Mouse (Mus musculus) hindbrain, embryonic 11.5 days (tissue): ENCODE measurements around the gene Il20ra. TPM values are rescaled to one million over a fixed set of nuclear protein-coding genes. Genes with fewer than 3 reads are reported as not detected.

Experiments
- ATAC-seq: fragments of 200-750 bp; cut with Nextera tagmentation; 2 replicates; pipeline ENCODE4 v1.8.0; 2017; ENCODE audit warnings: mild to moderate bottlenecking, moderate TSS enrichment, moderate library complexity; ENCODE audit not compliant: low FRiP score
- DNase-seq: peaks from one replicate; pipeline ENCODE4 v3.0.0-alpha.2; 2015; ENCODE audit warnings: low spot score
- H3K27ac ChIP-seq: fragments of 300-500 bp; sonication (generic); 2 replicates; pipeline ENCODE4 v1.5.1; 2014; ENCODE audit warnings: mild to moderate bottlenecking, low read depth, low read length
- H3K27me3 ChIP-seq: fragments of 300-500 bp; sonication (generic); 2 replicates; pipeline ENCODE4 v1.6.1; 2014; ENCODE audit warnings: mild to moderate bottlenecking, low read length, moderate library complexity, mixed read lengths; ENCODE audit not compliant: control insufficient read depth, insufficient read depth
- H3K36me3 ChIP-seq: fragments of 300-500 bp; sonication (generic); 2 replicates; pipeline ENCODE4 v1.6.1; 2014; ENCODE audit warnings: mild to moderate bottlenecking, low read length, moderate library complexity, mixed read lengths; ENCODE audit not compliant: control insufficient read depth, insufficient read depth
- H3K4me1 ChIP-seq: fragments of 300-500 bp; sonication (generic); replicated peaks from 2 replicates; pipeline ENCODE4 v1.6.1; 2014; ENCODE audit warnings: low read length, mixed read lengths; ENCODE audit not compliant: control insufficient read depth, insufficient read depth
- H3K4me2 ChIP-seq: fragments of 300-500 bp; sonication (generic); replicated peaks from 2 replicates; pipeline ENCODE4 v1.6.1; 2014; ENCODE audit warnings: mild to moderate bottlenecking, low read depth, low read length
- H3K4me3 ChIP-seq: fragments of 300-500 bp; sonication (generic); 2 replicates; pipeline ENCODE4 v1.5.1; 2014; ENCODE audit warnings: low read depth, low read length
- H3K9ac ChIP-seq: fragments of 300-500 bp; sonication (generic); 2 replicates; pipeline ENCODE4 v1.6.1; 2014; ENCODE audit warnings: low read depth, low read length
- H3K9me3 ChIP-seq: fragments of 300-500 bp; sonication (generic); 2 replicates; pipeline ENCODE4 v1.6.1; 2016; ENCODE audit warnings: low read length; ENCODE audit not compliant: control insufficient read depth
- WGBS: fragments of 180-500 bp; shearing (Covaris S2); extraction: QIAGEN DNeasy Blood & Tissue Kit; methylation state at CpG from one replicate; pipeline ENCODE4 v1.1.7; 2014; 5-methylcytosine and 5-hydroxymethylcytosine counted together
- polyA plus RNA-seq: library from polyadenylated mRNA; unstranded; fragments of >200 nt; fragmentation: Nextera tagmentation; extraction: Ambion mirVana; gene quantifications from 2 replicates; pipeline ENCODE4 v1.2.1, GENCODE M21; 2014

Il20ra gene
- 0.08 TPM in 1 of 2 replicates, not detected in the other for polyA plus RNA-seq

DNA sequence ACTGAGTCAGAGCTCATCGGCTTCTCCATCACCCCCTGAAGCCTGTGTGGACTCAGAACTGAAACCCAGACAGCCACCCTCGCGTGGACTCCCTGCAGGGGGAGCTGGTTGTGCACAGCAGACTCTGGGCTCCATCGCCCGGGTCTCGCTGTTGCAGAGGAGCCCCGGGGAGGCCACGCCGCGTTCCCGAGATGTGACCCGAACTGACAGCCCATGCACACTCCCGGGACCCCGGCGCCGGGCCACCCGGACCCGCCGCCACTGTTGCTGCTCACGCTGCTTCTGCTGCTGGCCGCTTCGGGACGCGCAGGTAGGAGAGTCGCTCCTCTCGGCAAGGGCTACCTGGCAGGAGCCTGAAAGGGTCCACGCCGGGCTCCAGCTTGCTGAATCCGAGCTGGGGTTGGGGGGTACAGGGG, at the start of gene Il20ra:
Il20ra (plus strand) TSS at position 150 of the 416 bp plus-strand sequence.
- no peaks in the 10 kb centered on the region for H3K4me1 ChIP-seq
- peak within 1 kb of the TSS; percentile 38 for H3K4me3 ChIP-seq
- no peaks in the 10 kb centered on the region for H3K36me3 ChIP-seq
- H3K27ac ChIP-seq: no peak within 1 kb of the TSS
- peak within 1 kb of the TSS; percentile 85 for H3K4me2 ChIP-seq
- 0 out of 2 replicates have a peak within 1 kb of the TSS, but pooled peaks have one; percentile 24 for H3K9ac ChIP-seq
- H3K27me3 ChIP-seq: peaks cover 4% of the 10 kb centered on the region; the same call in 1 of the 2 replicates
- WGBS: 3% methylated on average over 29 of the region's 29 CpGs
- peak; percentile 66 for DNase-seq
- ATAC-seq: 0 out of 2 replicates have a peak, but pooled peaks have one; percentile 38
- H3K9me3 ChIP-seq: no peaks in the 10 kb centered on the region

DNA sequence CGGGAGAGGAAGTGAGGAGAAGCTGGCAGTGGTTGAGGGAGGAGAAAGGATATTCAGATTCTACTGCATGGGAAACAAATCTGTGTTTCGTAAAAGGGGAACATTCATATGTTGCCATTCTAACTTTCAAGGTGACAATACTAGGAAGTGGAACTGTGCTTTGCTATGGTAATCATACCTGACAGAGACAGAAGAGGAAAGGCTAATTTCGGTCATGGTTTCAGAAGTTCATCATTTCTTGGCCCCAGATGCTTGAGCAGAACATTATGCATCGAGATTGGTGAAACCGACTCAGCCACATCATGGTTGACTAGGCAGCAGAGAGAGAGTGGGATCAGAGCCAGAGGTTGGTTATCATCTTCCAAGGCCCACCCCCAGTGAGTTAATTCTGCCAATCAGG, 43.4 kb upstream of the Il20ra start:
- H3K4me1 ChIP-seq: no peaks in the 10 kb centered on the region
- no peak for DNase-seq
- H3K9me3 ChIP-seq: no peaks in the 10 kb centered on the region
- 92% methylated on average over 5 of the region's 5 CpGs for WGBS
- no peak overlapping the region for H3K4me2 ChIP-seq
- ATAC-seq: no peak
- H3K27ac ChIP-seq: no peak overlapping the region
- H3K27me3 ChIP-seq: no peaks in the 10 kb centered on the region
- H3K4me3 ChIP-seq: no peak overlapping the region
- no peak overlapping the region for H3K9ac ChIP-seq
- H3K36me3 ChIP-seq: no peaks in the 10 kb centered on the region

DNA sequence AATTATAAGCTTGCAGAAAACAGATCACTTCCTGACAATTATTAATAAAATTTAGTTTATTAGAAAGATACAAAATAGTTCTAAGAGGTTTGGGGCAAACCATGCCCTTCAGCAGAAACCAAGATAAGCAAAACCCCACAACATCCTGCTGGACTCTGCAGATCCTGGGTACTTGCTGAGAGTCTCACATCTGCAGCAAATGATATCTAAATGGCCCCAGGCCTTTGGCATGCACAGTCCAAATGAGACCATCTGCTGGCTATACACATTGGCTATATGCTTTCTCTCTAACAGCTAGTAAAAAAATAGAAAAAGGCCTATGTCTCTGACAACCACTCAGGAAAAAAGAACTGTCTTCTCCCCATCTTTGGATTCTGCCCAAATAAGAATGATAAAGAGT, 40.4 kb upstream of the Il20ra start:
- ATAC-seq (no peak), DNase-seq (no peak)
- no peaks in the 10 kb centered on the region for H3K27me3 ChIP-seq
- H3K36me3 ChIP-seq: no peaks in the 10 kb centered on the region
- no peak overlapping the region for H3K9ac ChIP-seq
- H3K27ac ChIP-seq: no peak overlapping the region
- no peak overlapping the region for H3K4me3 ChIP-seq
- no peaks in the 10 kb centered on the region for H3K4me1 ChIP-seq
- no peak overlapping the region for H3K4me2 ChIP-seq
- H3K9me3 ChIP-seq: no peaks in the 10 kb centered on the region

DNA sequence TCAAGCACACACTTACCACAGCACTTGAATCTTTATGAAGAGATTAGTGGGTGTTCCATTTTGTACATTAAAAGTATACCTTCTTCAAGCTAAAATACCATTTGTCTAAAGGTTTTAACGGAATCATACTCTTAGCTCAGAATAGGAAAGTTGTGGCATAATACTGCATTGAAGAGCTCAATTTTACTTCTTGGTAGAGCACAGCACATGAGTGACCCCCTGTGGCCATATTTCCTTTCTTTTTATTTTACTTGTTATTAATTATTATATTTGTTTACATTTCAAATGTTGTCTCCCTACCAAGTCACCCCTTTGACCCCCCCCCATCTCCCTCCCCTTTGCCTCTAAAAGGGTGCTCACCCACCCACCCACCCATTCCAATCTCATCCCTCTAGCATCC, 39.2 kb upstream of the Il20ra start:
- no peak for ATAC-seq

DNA sequence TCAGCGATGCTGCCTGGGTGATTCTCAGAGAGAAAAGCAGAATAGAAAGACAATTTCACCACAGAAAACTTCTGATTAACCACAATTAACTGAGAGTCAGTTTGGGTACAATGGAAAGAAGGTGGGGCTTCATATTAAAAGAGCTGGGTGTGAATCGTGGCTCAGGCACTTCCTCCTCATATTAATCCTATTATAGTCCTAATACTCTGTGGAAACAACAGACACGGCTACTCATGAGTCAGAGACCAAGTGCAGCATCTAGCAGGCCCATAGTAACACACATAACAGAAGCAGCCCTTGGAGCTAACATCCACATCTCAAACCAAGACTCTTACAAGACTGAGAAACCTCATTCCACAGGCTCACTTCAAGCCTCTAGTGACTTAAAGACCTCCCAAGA, 24.7 kb upstream of the Il20ra start:
- H3K4me2 ChIP-seq: no peak overlapping the region
- no peak overlapping the region for H3K9ac ChIP-seq
- no peaks in the 10 kb centered on the region for H3K36me3 ChIP-seq
- 85% methylated on average over 3 of the region's 3 CpGs for WGBS
- no peak overlapping the region for H3K4me3 ChIP-seq
- ATAC-seq: no peak
- no peaks in the 10 kb centered on the region for H3K4me1 ChIP-seq
- no peaks in the 10 kb centered on the region for H3K9me3 ChIP-seq
- no peak for DNase-seq
- H3K27me3 ChIP-seq: no peaks in the 10 kb centered on the region
- no peak overlapping the region for H3K27ac ChIP-seq

More for the DNA sequence above, 39.2 kb upstream of the Il20ra start:
- Histone ChIP-seq H3K9me3 (no peaks in the 10 kb centered on the region), H3K27me3 (no peaks in the 10 kb centered on the region), H3K4me1 (no peaks in the 10 kb centered on the region), H3K9ac (no peak overlapping the region), H3K4me2 (no peak overlapping the region), H3K36me3 (no peaks in the 10 kb centered on the region), H3K4me3 (no peak overlapping the region), H3K27ac (no peak overlapping the region)
- 92% methylated on average over 1 of the region's 1 CpGs for WGBS
- no peak for DNase-seq

DNA sequence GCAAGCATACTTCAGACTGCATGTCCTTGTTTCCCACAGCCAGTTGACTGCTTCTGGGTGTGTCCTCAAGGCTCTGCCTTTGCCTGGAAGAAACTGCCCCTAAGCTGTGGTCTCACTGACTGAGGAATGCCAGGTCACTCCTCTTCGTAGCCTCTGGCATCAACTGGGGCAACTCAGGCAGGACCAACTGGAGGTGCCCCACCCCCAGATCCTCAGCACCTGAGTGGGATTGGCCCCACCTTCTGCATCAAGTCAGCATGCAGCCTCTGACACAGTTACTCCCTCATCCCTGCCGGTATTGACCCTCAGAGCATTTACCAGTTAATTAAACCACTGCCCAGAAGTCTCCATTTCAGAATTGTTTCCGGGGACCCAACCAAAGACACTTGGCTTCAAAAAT, 21.1 kb upstream of the Il20ra start:
- ATAC-seq (no peak), DNase-seq (no peak)
- Histone ChIP-seq H3K4me3 (no peak overlapping the region), H3K4me2 (no peak overlapping the region), H3K9me3 (no peaks in the 10 kb centered on the region), H3K36me3 (no peaks in the 10 kb centered on the region), H3K27ac (no peak overlapping the region), H3K9ac (no peak overlapping the region), H3K27me3 (no peaks in the 10 kb centered on the region), H3K4me1 (no peaks in the 10 kb centered on the region)
- WGBS: 70% methylated on average over 3 of the region's 3 CpGs

DNA sequence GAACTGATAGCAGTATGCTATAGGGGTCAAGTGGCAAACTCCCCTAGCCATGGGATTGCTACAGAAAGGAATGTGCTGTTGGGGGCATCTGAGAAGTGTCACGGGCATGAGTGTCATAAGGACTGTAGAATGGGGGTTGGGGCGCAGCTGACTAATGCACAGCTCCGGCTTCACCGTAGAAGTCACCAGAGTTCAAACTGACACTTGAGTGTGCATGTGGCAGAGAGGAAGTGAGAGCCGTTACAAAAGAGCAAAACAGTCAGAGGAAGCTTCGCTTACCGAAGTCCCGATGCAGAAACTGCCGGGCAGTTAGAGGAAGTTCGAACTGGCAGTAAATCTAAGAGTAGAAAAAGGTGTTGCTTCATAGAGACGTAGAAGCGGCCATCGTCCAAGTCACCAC, 20.6 kb upstream of the Il20ra start:
- DNase-seq: no peak
- Histone ChIP-seq H3K27ac (no peak overlapping the region), H3K4me3 (no peak overlapping the region), H3K36me3 (no peaks in the 10 kb centered on the region), H3K4me1 (no peaks in the 10 kb centered on the region), H3K4me2 (no peak overlapping the region), H3K9ac (no peak overlapping the region), H3K9me3 (no peaks in the 10 kb centered on the region), H3K27me3 (no peaks in the 10 kb centered on the region)
- WGBS: 83% methylated on average over 13 of the region's 13 CpGs
- ATAC-seq: no peak

DNA sequence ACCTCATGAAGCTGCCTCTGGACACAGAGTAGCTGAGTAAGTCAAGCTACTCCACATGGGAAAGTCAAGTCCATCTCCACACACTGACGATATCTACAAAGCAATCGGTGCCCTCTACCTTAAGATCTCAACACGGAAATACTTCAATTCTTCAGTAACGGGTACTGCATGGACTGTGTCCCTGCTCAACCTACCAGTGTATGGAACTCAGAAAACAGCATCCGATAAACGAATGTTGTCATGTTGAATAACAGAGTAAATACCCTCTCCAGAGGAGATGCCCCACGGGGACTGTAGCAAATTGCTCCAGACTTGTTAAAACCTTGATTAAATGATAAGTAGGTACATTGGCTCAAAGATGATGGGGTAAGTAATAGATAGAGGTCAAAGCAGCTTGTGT, 20.0 kb upstream of the Il20ra start:
- DNase-seq (no peak), ATAC-seq (no peak)
- Histone ChIP-seq H3K4me2 (no peak overlapping the region), H3K4me1 (no peaks in the 10 kb centered on the region), H3K36me3 (no peaks in the 10 kb centered on the region), H3K4me3 (no peak overlapping the region), H3K9me3 (no peaks in the 10 kb centered on the region), H3K9ac (no peak overlapping the region), H3K27me3 (no peaks in the 10 kb centered on the region), H3K27ac (no peak overlapping the region)
- 91% methylated on average over 7 of the region's 7 CpGs for WGBS

DNA sequence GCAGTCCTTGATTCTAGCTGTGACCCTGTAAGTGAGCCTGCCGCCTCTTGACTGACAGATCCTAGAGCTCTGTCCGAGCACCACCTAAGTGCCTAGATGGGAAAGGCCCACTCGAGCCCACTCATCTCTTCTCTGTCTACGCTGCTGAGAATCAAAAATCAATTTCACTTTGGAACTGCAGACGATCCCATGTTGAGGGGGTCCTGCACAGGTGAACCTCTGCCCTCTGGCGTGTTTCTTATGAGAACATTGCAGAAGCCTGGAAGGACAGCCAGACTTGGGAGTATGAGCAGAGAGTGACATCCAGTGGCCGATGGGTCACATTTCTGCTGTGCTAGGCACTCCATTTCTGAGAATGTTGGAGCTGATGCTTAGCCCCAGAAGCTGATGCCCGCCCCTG, 19.4 kb upstream of the Il20ra start:
- no peaks in the 10 kb centered on the region for H3K27me3 ChIP-seq
- H3K36me3 ChIP-seq: no peaks in the 10 kb centered on the region
- 0 out of 2 replicates have a peak, but pooled peaks have one; percentile 47 for ATAC-seq
- peak; percentile 53 for DNase-seq
- H3K4me1 ChIP-seq: no peaks in the 10 kb centered on the region
- H3K9ac ChIP-seq: no peak overlapping the region
- no peaks in the 10 kb centered on the region for H3K9me3 ChIP-seq
- H3K4me3 ChIP-seq: no peak overlapping the region
- H3K4me2 ChIP-seq: no peak overlapping the region
- no peak overlapping the region for H3K27ac ChIP-seq
- WGBS: 68% methylated on average over 8 of the region's 8 CpGs
